In the genomic region with DNA sequence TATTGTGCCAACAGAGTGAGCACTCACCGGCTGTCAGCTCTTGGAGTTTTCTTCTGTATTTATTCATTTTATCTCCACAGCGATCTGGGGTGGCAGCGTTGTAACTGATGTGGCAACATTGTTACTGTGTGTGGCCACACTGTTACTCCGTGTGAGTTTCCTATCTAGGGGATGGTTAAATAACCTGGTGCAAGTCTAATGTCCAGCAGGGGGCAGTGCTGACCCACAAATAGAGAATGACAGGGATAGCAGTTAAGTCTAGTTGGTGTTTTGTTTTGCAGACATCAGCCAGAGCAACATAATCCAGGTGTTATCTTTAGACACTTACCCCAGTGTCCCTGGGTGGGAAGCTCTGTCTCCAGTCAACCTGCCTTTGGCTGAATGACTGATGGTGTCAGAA, we compare ENCODE assay signal across 9 mouse cellular contexts. TPM values are rescaled to one million over a fixed set of nuclear protein-coding genes. Genes with fewer than 3 reads are reported as not detected.
DNase-seq lines count a peak whose midpoint lies in the region; ATAC-seq and TF ChIP-seq lines count a peak whose summit lies in the region.
"Had no signal": no experiment of that assay in that cellular context is flagged by ENCODE, and none has a peak within 500 bp of the region (broad histone marks: within the 10 kb centered on the region; RNA-seq: fewer than 3 reads in every experiment).

No protein-coding gene starts in this region.

- no peak overlapping the region for H3K4me2 ChIP-seq in heart, embryonic 11.5 days
- H3K4me2 ChIP-seq in hindbrain, embryonic 15.5 days = no peak overlapping the region
- no peak overlapping the region for H3K4me2 ChIP-seq in midbrain, postnatal 0 days (ENCODE audit: low read depth, low read length, poor library complexity, severe bottlenecking)

- no peaks in the 10 kb centered on the region for H3K4me1 ChIP-seq in heart, embryonic 11.5 days (ENCODE audit: control insufficient read depth, insufficient read depth, low read length)
- H3K4me1 ChIP-seq in hindbrain, embryonic 15.5 days (replicated peaks) = no peaks in the 10 kb centered on the region
- no peaks in the 10 kb centered on the region for H3K4me1 ChIP-seq in midbrain, postnatal 0 days (ENCODE audit: insufficient read depth, low read length)

- H3K27me3 ChIP-seq in heart, embryonic 11.5 days (ENCODE audit: control insufficient read depth, insufficient read depth, low read length) = no peaks in the 10 kb centered on the region
- no peaks in the 10 kb centered on the region for H3K27me3 ChIP-seq in hindbrain, embryonic 15.5 days
- no peaks in the 10 kb centered on the region for H3K27me3 ChIP-seq in midbrain, postnatal 0 days (ENCODE audit: insufficient read depth, low read length)

- peak; percentile 94 for TF ChIP-seq CTCF in midbrain, postnatal 0 days (IDR thresholded peaks at IDR 0.05)

- DNase-seq in heart, adult 18-20 months = peak; percentile 71 to 91
- peak; percentile 70 for DNase-seq in cerebellum, adult 11 months
- peak; percentile 84 for DNase-seq in forelimb bud, embryonic 11.5 days (ENCODE audit: low read depth, low spot score)
- DNase-seq in left cerebral cortex, adult 8-10 months (ENCODE audit: low spot score in 2 of 2) = peak; percentile 57 to 64
- peak; percentile 92 for DNase-seq in midbrain, postnatal 0 days (ENCODE audit: low spot score)
- peak; percentile 55 to 76 for DNase-seq in spleen, postnatal 14 days (ENCODE audit: low spot score in 2 of 2)

- 7% methylated on average over 4 of the region's 4 CpGs for WGBS in heart, embryonic 11.5 days (ENCODE audit: insufficient replicate concordance)
- WGBS in hindbrain, embryonic 15.5 days = 12% methylated on average over 4 of the region's 4 CpGs
- 12% methylated on average over 4 of the region's 4 CpGs for WGBS in midbrain, postnatal 0 days

- no peak overlapping the region for H3K4me3 ChIP-seq in heart, embryonic 11.5 days (ENCODE audit: low read depth, low read length)
- H3K4me3 ChIP-seq in hindbrain, embryonic 15.5 days = no peak overlapping the region
- H3K4me3 ChIP-seq in midbrain, postnatal 0 days (ENCODE audit: low read depth, low read length) = no peak overlapping the region

- no peak overlapping the region for H3K9ac ChIP-seq in heart, embryonic 11.5 days (ENCODE audit: low read depth, low read length)
- H3K9ac ChIP-seq in hindbrain, embryonic 15.5 days = no peak overlapping the region
- H3K9ac ChIP-seq in midbrain, postnatal 0 days (replicated peaks; ENCODE audit: low read length, poor library complexity, severe bottlenecking) = no peak overlapping the region

- no peaks in the 10 kb centered on the region for H3K9me3 ChIP-seq in heart, embryonic 11.5 days (replicated peaks; ENCODE audit: control insufficient read depth, low read length)
- no peaks in the 10 kb centered on the region for H3K9me3 ChIP-seq in hindbrain, embryonic 15.5 days
- no peaks in the 10 kb centered on the region for H3K9me3 ChIP-seq in midbrain, postnatal 0 days (ENCODE audit: low read length)

- H3K27ac ChIP-seq in heart, embryonic 11.5 days (ENCODE audit: low read depth, low read length) = no peak overlapping the region
- no peak overlapping the region for H3K27ac ChIP-seq in hindbrain, embryonic 15.5 days (replicated peaks)
- H3K27ac ChIP-seq in midbrain, postnatal 0 days (ENCODE audit: low read depth, low read length) = no peak overlapping the region

- no peak for ATAC-seq in heart, embryonic 11.5 days (replicated peaks; ENCODE audit: insufficient number of reproducible peaks, low FRiP score, low TSS enrichment)
- peak; percentile 71 for ATAC-seq in hindbrain, embryonic 15.5 days (ENCODE audit: low FRiP score, low read depth)
- 0 out of 2 replicates have a peak, but pooled peaks have one; percentile 58 for ATAC-seq in midbrain, postnatal 0 days (ENCODE audit: low FRiP score)

- H3K36me3 ChIP-seq in heart, embryonic 11.5 days (ENCODE audit: control insufficient read depth, insufficient read depth, low read length) = no peaks in the 10 kb centered on the region
- no peaks in the 10 kb centered on the region for H3K36me3 ChIP-seq in hindbrain, embryonic 15.5 days
- no peaks in the 10 kb centered on the region for H3K36me3 ChIP-seq in midbrain, postnatal 0 days (ENCODE audit: insufficient read depth, low read length)

RNA-seq across cellular contexts. Expression of gene Actr1b, which starts 23.1 kb away (rescaled TPM):
- total RNA-seq in heart, adult 18-20 months (2021) = 100 to 1,000 TPM in 1 of 2 experiments, 10 to 100 TPM in 1; 93.8 to 101 TPM
- 79.4 and 99.8 TPM in 2 replicates for polyA plus RNA-seq in heart, embryonic 11.5 days (2014; fragmentation: Nextera tagmentation; extraction: Ambion mirVana)
- 107 and 110 TPM in 2 replicates for polyA plus RNA-seq in hindbrain, embryonic 15.5 days (2015; fragmentation: Nextera tagmentation; extraction: Ambion mirVana)
- 100 to 1,000 TPM; 288 to 349 (median 302) TPM for total RNA-seq in left cerebral cortex, adult 8-10 months (2022)
- total RNA-seq in midbrain, postnatal 0 days (2014; rRNA removed) = 139 TPM in 2 replicates
- 113 and 120 TPM in 2 replicates for polyA plus RNA-seq in midbrain, postnatal 0 days (2015; fragmentation: Nextera tagmentation; extraction: Ambion mirVana)

RNA-seq across cellular contexts. Expression of gene Zap70, which starts 24.3 kb away (rescaled TPM):
- total RNA-seq in heart, adult 18-20 months (2021) = 1 to 10 TPM in 1 of 2 experiments, under 1 TPM in 1; 0.27 to 2.0 TPM
- 0.18 and 0.26 TPM in 2 replicates for polyA plus RNA-seq in heart, embryonic 11.5 days (2014; fragmentation: Nextera tagmentation; extraction: Ambion mirVana)
- 1.4 and 1.5 TPM in 2 replicates for polyA plus RNA-seq in hindbrain, embryonic 15.5 days (2015; fragmentation: Nextera tagmentation; extraction: Ambion mirVana)
- total RNA-seq in left cerebral cortex, adult 8-10 months (2022) = 1 to 10 TPM in 3 of 4 experiments, under 1 TPM in 1; 0.49 to 2.2 (median 1.5) TPM
- total RNA-seq in midbrain, postnatal 0 days (2014; rRNA removed) = 2.2 and 3.3 TPM in 2 replicates
- 2.4 and 2.6 TPM in 2 replicates for polyA plus RNA-seq in midbrain, postnatal 0 days (2015; fragmentation: Nextera tagmentation; extraction: Ambion mirVana)

RNA-seq across cellular contexts. Expression of gene 4933424G06Rik, which starts 27.4 kb away (rescaled TPM):
- total RNA-seq in heart, adult 18-20 months (2021) = not detected
- 0.46 TPM in 1 of 2 replicates, not detected in the other for polyA plus RNA-seq in heart, embryonic 11.5 days (2014; fragmentation: Nextera tagmentation; extraction: Ambion mirVana)
- polyA plus RNA-seq in hindbrain, embryonic 15.5 days (2015; fragmentation: Nextera tagmentation; extraction: Ambion mirVana) = 0.56 and 0.64 TPM in 2 replicates
- 1 to 10 TPM in 3 of 4 experiments, not detected in 1; 1.0 to 1.1 (median 1.0) TPM for total RNA-seq in left cerebral cortex, adult 8-10 months (2022)
- not detected in 2 replicates for total RNA-seq in midbrain, postnatal 0 days (2014; rRNA removed)
- polyA plus RNA-seq in midbrain, postnatal 0 days (2015; fragmentation: Nextera tagmentation; extraction: Ambion mirVana) = 0.81 and 2.1 TPM in 2 replicates
- polyA plus RNA-seq: stomach, embryonic 14.5 days had no signal

RNA-seq across cellular contexts. Expression of gene Cox5b, which starts 46.1 kb away (rescaled TPM):
- total RNA-seq in heart, adult 18-20 months (2021) = 1,000 to 10,000 TPM; 2,045 to 2,202 TPM
- polyA plus RNA-seq in heart, embryonic 11.5 days (2014; fragmentation: Nextera tagmentation; extraction: Ambion mirVana) = 1,165 and 1,189 TPM in 2 replicates
- 713 and 784 TPM in 2 replicates for polyA plus RNA-seq in hindbrain, embryonic 15.5 days (2015; fragmentation: Nextera tagmentation; extraction: Ambion mirVana)
- 100 to 1,000 TPM; 511 to 653 (median 570) TPM for total RNA-seq in left cerebral cortex, adult 8-10 months (2022)
- total RNA-seq in midbrain, postnatal 0 days (2014; rRNA removed) = 346 and 362 TPM in 2 replicates
- 835 and 901 TPM in 2 replicates for polyA plus RNA-seq in midbrain, postnatal 0 days (2015; fragmentation: Nextera tagmentation; extraction: Ambion mirVana)

RNA-seq across cellular contexts. Expression of gene Fam178b, which starts 54.3 kb away (rescaled TPM):
- under 1 TPM in 1 of 2 experiments, not detected in 1; 0.42 TPM for total RNA-seq in heart, adult 18-20 months (2021)
- polyA plus RNA-seq in heart, embryonic 11.5 days (2014; fragmentation: Nextera tagmentation; extraction: Ambion mirVana) = 3.5 and 3.7 TPM in 2 replicates
- 0.34 TPM in 1 of 2 replicates, not detected in the other for polyA plus RNA-seq in hindbrain, embryonic 15.5 days (2015; fragmentation: Nextera tagmentation; extraction: Ambion mirVana)
- total RNA-seq in left cerebral cortex, adult 8-10 months (2022) = under 1 TPM in 1 of 4 experiments, not detected in 3; 0.57 TPM
- not detected in 2 replicates for total RNA-seq in midbrain, postnatal 0 days (2014; rRNA removed)
- 0.20 and 0.32 TPM in 2 replicates for polyA plus RNA-seq in midbrain, postnatal 0 days (2015; fragmentation: Nextera tagmentation; extraction: Ambion mirVana)
